Mouse (Mus musculus): ENCODE data around the gene Clrn3.
"Not testable (repeated sequence)": the region's sequence is repeated elsewhere in the genome, so short reads cannot be mapped to it uniquely, and the experiment has no call there.

Clrn3 gene

DNA sequence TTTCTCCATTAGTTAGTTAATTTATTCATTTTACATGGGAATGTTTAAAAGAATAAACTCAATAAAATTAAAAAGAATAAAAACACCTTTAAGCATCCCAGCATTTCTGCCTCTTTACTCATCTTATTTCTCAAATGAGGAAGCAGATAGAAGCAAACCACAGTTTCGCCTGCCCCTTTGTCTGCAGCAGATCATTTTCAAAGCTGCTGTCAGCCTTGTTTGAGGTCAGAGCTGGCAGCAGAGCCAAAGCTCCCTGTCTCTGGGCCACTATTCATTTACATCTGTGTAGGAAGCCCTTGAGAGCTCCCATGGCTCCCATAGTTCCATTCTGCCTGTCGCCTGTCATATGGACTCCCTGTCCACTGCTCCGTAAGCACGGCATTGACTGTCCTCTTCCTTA is 19.9 kb downstream of the Clrn3 start:
- ChIA-PET CTCF (no interaction called here), POLR2A (interaction anchor here in 1 of 4 experiments (1.4 kb wide), 1 partner anchor 12 kb away, joined by 3 read pairs; no protein-coding TSS in a partner anchor)

DNA sequence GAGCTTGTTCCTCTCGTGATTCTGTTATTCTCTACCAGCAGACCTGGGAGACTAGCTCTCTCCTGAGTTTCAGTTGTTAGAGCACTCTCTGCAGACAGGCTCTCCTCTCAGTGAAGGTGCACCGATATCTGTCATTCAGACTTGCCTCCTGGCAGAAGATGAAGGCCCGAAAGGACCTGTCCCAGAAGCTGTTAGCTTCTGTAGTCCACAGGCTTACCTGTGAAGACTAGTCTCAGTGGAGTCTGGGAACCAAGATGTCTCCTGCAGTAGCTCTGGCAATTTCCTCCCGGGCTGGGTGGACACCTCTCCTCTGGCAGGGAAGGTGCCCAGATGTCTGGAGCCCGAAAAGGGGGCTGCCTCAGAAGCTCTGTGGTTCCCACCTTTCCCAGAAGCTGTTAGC is 21.9 kb downstream of the Clrn3 start:
- POLR2A ChIA-PET = not testable (repeated sequence)

DNA sequence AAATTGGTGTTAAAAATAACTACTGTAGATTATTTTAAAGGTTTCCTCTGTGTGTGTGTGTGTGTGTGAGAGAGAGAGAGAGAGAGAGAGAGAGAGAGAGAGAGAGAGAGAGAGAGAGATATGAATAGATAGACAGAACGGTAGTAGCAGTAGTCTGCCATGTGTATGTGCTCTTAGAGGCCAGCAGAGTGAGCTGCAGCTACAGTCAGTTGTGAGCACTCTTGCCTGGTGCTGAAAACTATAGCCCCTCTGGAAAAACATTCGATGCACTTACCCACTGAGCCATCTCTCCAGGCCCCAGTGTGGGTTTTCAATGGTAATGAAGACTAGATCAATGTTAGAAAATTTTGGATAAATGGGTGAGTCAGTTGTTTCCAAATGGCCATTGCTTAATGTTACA is 29.1 kb downstream of the Clrn3 start:
- ChIA-PET CTCF (interaction anchor here in 3 of 4 experiments (0.6 to 1.6 kb wide), 5 partner anchors 35 to 133 kb away, joined by 3 to 4 read pairs (median 3); no protein-coding TSS in a partner anchor), POLR2A (interaction anchor here in 1 of 4 experiments (0.7 kb wide), 1 partner anchor 102 kb away, joined by 4 read pairs; no protein-coding TSS in a partner anchor)

More for the DNA sequence above, 21.9 kb downstream of the Clrn3 start:
- CTCF ChIA-PET = interaction anchor here in 2 of 4 experiments (0.6 to 0.7 kb wide), 2 partner anchors 10 to 515 kb away, joined by 3 read pairs; no protein-coding TSS in a partner anchor

DNA sequence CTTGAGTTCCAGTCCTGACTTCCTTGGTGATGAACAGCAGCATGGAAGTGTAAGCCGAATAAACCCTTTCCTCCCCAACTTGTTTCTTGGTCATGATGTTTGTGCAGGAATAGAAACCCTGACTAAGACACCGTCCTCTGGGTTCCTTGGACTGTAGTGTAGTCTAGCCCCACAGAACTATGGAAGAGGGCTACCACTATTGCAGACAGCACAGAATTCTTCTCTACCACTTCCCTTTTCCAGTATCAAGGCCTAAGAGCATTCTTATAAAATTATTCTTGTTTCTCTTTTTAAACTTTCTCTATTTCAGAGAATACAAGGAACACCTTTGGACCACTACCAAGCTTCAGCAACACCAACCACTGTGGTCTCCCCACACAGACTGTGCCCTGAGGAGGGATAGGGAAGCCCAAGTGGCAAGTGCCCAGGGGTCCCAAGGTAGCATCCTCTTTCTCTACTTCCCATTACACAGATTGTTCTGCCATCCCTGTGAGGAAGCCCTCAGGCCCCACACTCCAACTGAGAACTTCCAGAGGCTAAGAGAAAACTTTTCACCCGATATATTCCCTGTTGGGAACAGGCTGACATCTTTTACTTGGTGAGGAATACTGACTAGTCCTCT is 29.8 kb downstream of the Clrn3 start:
- ChIA-PET POLR2A (no interaction called here), CTCF (interaction anchor here in 3 of 4 experiments (0.6 to 1.6 kb wide), 4 partner anchors 36 to 1557 kb away, joined by 3 to 4 read pairs (median 3); no protein-coding TSS in a partner anchor)

DNA sequence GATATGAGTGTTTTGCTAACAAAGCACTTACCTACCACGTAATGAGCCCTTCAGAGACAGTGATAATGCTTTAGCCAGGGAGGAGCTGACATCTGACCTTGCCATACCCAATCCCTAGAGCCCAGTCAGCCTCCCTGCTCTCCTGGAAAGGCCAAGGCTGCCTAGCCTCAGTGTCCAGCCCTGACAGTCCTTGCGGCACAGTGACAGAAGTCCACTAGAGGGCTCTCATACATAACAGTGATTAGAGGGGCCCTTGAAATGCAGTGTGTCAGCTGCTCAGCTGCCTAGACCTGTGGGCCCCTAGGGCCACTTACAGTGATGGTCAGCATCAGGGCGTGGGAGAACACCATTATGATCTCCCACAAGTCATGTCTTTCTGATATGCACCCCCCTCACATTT is 33.2 kb downstream of the Clrn3 start:
- POLR2A ChIA-PET = no interaction called here
- CTCF ChIA-PET = interaction anchor here in 2 of 4 experiments (1.0 to 2.1 kb wide), 2 partner anchors 129 to 130 kb away, joined by 4 to 8 read pairs; no protein-coding TSS in a partner anchor

DNA sequence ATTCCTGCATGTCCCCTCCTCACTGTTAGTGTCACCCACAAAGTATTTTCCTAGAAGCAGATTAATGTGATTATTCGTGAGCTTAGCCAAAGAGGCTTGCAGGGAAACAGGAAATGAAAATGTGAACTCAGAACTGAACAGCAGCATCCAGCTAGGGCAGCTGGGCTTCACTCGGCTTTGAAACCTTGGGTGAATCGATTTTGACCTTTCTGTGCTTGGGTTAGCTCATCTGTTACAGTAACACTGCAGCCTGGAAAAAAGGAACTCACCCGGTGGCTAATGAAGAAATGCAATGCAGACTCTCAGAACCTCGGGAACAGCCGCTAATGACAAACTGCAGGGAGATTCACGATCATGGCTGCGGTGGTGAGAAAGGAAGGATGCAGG is 38.0 kb downstream of the Clrn3 start:
- ChIA-PET POLR2A (no interaction called here), CTCF (interaction anchor here in 2 of 4 experiments (1.6 to 4.4 kb wide), 3 partner anchors 88 to 141 kb away, joined by 7 to 33 read pairs (median 23); no protein-coding TSS in a partner anchor)

DNA sequence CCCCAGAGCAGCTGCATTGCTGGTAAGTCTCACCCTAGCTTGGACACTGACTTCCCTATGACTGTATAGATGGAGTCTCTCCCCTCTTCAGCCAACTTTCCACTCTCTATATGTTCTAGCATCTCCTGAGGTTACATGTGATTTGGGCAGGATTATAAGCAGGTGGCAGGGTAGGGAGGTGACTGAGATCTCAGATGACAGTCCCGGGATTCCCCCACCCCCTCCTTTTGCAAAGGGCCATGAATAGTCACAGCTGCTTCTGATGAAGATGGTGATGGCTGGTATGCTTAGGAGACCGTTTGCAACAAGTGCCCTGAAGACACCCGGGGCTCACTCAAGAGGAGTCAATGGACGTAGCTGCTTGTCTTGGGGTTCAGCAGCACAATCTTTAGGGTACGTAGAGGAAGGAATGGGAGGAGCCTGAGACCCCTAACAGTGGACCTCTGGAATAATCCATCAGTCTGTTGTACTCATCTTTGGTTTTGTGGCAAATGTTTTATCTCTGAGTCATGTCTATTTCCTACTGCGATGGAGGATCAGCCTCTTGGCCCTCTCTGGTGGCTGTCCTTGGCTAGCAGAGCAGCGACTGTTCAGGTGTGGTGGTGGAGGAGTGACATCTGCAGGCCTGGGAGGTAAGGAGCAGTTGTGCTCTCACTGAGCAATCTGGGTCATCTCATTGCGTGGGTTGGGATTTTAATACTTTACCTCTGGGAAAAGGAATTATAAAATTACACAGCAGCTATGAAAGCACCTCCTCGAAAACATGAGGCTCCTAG is 38.5 kb downstream of the Clrn3 start:
- POLR2A ChIA-PET = no interaction called here
- CTCF ChIA-PET = interaction anchor here in 2 of 4 experiments (1.6 to 4.4 kb wide), 4 partner anchors 87 to 148 kb away, joined by 3 to 33 read pairs (median 15); no protein-coding TSS in a partner anchor

DNA sequence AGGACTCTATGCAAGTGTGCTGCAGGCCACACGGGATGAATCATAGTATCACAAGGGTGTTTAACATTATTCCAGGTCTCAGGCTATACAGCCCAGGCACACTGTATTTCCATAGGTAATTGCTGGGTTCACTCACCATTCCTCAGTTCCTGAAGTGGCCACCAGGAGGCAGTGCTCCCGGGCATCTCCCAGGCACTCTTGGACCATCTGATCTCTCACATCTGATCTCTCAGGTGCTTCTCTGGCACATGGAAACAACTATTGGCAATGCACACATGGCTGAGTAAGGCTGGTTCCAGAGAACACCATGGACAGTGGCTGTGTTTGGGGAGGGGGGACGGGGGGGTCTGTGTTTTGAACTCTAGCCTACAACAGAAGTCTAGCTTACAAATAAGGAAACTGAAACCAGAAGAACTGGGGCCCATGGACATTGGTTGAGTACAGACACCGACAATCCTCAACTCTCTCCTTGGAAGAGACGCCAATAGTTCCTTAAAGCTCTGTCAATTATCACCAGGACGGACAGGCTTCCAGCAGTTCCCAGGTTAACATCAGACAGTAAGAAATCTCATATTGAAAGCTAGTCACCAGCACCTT is 40.1 kb downstream of the Clrn3 start:
- POLR2A ChIA-PET = interaction anchor here in 1 of 4 experiments (1.3 kb wide), 1 partner anchor 86 kb away, joined by 5 read pairs; no protein-coding TSS in a partner anchor
- CTCF ChIA-PET = interaction anchor here (0.5 to 4.4 kb wide), 47 partner anchors 9 to 1239 kb away, joined by 3 to 63 read pairs (median 4); partner anchors contain the start of genes Foxi2 (in 1 of the 4) and Ptpre (in 1 of the 4)

DNA sequence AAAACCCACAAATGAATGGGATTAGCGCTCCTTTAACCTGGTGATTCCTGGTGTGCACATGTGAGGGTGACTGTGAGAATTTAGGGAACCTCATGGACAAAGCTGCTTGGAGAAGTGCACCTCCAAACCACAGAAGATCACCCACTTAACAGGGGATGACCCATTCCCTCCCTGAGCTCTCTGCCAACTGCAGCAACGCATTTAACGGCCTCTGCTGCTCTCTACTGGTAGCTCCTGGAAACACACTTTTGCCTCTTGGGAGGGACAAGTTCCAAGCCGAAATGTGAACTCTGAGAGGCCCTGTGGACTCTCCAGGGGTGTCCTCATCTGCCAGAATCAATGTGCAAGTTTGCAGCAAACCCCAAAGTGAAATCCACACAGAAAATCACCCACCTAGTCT is 41.0 kb downstream of the Clrn3 start:
- ChIA-PET CTCF (interaction anchor here (0.5 to 4.4 kb wide), 72 partner anchors 9 to 1518 kb away, joined by 3 to 63 read pairs (median 4); partner anchors contain the start of genes Ptpre (in 3 of the 4) and Foxi2 (in 1 of the 4)), POLR2A (interaction anchor here in 1 of 4 experiments (0.9 to 1.3 kb wide), 2 partner anchors 77 to 85 kb away, joined by 3 to 5 read pairs; no protein-coding TSS in a partner anchor)

DNA sequence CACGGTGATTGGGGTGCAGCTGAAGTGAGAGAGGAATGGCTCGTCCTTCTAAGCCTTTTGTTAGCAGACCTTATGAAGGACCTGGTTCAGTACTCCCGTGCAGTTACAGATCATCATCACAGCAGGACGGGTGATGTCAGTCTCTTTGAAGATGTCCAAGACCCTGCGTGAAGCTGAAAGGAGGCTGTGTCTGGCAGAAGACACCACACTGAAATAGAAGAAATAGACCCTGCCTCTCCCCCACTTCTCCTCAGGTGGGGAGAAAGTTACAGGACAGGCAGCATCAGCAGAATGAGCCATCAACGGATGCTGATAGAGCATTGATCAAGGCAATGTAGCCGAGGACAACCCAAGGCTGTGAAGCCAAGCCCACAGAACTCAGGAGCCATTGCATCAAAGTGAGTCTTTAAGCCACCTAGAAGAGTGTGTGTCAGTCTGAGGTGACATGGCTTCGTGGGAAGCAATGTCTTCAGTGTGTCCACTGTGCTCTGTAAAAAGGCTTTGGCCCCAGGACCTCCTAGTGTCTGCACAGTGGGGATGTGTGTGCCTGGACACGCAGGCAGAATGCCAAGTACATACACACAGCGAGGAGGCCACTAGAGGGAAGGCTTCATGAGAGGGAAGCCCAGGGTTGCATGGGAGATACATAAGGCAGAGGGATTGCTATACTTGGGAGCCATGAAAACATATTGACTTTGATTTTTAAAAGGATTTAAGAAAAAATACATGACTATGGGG is 41.6 kb downstream of the Clrn3 start:
- ChIA-PET CTCF (interaction anchor here (0.5 to 4.4 kb wide), 72 partner anchors 8 to 1632 kb away, joined by 3 to 63 read pairs (median 4); partner anchors contain the start of genes Ptpre (in 3 of the 4) and Foxi2 (in 1 of the 4)), POLR2A (interaction anchor here in 2 of 4 experiments (0.9 to 2.1 kb wide), 3 partner anchors 76 to 84 kb away, joined by 3 to 6 read pairs (median 5); no protein-coding TSS in a partner anchor)

DNA sequence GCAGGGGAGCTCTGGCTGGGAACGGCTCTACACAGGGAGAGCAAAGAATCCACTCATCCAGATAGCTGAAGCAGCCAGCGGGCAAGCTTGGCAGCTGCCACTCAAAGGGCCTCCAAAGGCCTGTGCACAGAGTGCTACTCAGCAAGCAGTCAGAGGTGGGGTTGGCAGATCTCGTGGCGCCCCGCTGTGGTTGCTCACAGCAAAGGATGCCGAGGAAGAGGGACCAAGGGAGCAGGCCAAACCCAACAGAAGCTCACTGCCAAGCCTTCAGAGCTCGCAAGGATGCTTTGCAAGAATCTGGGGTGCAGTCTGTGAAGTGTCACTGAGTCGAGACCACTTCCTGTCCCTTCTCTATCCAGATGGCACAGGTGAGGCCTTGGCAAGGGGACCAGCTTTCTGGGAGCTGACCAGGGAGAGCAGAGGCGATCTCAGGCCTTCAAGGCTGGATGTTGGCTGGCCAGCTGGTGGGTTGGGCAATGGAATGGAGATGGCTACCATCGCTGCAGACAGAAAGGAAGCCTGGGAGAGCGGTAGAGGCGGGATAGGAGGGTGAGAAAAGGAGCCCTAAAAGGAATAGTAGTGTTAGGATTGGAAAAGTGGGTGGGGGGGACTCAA is 42.6 kb downstream of the Clrn3 start:
- ChIA-PET POLR2A (interaction anchor here in 3 of 4 experiments (0.5 to 2.1 kb wide), 5 partner anchors 10 to 1929 kb away, joined by 3 to 6 read pairs (median 3); no protein-coding TSS in a partner anchor), CTCF (interaction anchor here (0.5 to 3.5 kb wide), 33 partner anchors 23 to 1765 kb away, joined by 3 to 63 read pairs (median 4); partner anchors contain the start of genes Ptpre (in 3 of the 4) and Fam196a (in 1 of the 4))

DNA sequence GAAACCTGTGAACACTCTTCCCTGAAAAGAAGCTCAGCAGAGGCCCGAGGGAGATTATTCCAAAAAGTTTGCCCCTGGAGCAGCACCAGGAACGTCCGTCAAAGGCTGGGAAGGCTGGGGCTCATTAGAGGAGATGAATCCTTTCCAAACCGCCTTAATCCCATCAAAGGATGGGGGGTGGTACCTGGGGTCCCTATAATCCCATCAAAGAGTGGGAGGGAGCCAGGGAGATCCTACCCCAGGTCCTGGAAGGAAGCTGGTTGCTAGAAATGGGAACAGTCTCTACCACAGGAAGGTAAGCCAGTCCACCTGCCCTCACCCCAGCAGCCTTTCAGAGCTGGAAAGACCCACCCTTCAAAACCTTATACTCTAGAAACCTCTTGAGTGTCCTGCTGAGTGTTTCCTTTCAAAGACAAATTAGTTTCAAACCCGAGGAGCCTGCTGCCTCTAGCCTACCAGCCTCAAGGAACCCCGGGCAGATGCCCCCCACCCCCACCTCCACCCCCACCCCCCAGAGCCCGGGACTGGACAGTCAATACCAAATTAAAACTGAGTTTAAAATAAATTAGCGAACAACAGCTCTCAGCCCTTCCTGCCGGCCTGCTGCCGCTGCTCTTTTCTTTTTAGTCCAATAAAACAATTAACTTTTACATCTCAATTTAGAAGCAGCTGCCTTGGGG is 43.2 kb downstream of the Clrn3 start:
- ChIA-PET CTCF (interaction anchor here (0.5 to 3.5 kb wide), 33 partner anchors 22 to 1764 kb away, joined by 3 to 63 read pairs (median 4); partner anchors contain the start of genes Ptpre (in 3 of the 4) and Fam196a (in 1 of the 4)), POLR2A (interaction anchor here (0.5 to 2.1 kb wide), 7 partner anchors 9 to 1930 kb away, joined by 3 to 6 read pairs (median 3); no protein-coding TSS in a partner anchor)

DNA sequence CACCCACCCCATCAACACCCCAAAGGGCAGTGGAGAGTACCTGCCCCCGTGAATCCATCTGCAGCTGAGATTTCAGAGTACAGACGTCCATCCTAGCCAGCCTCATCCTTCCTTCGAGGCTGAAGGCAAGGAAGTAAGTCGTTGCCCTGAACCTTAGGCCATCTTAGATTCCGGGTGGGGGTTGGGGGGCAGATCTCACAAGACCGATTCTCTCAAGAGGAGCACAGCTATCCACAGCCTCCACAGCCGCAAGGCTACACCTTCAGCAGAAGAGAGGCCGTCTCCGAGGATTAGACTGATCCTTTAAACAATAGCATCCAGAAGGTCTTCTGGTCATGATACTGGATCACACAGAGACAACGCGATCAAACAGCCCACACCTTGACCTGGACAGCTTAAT is 44.1 kb downstream of the Clrn3 start:
- ChIA-PET POLR2A (interaction anchor here in 2 of 4 experiments (0.9 to 2.1 kb wide), 2 partner anchors 17 to 82 kb away, joined by 3 to 6 read pairs; no protein-coding TSS in a partner anchor), CTCF (interaction anchor here in 2 of 4 experiments (0.6 kb wide), 2 partner anchors 162 to 1113 kb away, joined by 3 to 4 read pairs; no protein-coding TSS in a partner anchor)

DNA sequence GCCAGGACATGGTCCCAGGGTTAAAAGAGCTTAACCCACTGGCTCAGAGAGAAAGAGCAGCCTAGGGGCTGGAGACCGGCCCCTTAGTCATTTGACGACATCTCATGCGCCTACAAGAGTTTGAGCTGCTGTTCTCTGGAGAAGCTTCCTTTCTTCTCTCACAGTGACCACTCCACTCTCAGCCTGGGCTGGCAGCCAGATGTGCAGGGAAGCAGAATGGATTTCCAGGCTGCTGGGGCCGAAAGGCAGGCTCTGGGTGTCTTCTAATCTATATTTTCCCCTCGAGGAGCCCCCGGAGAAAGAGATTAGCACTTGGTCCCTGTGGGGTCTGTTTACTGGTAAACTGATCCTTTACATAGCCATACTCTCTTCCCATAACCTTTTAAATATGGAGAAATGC is 44.7 kb downstream of the Clrn3 start:
- CTCF ChIA-PET = interaction anchor here in 1 of 4 experiments (0.6 to 1.2 kb wide), 3 partner anchors 81 to 163 kb away, joined by 3 read pairs; no protein-coding TSS in a partner anchor
- POLR2A ChIA-PET = interaction anchor here in 1 of 4 experiments (0.9 kb wide), 1 partner anchor 16 kb away, joined by 3 read pairs; no protein-coding TSS in a partner anchor

DNA sequence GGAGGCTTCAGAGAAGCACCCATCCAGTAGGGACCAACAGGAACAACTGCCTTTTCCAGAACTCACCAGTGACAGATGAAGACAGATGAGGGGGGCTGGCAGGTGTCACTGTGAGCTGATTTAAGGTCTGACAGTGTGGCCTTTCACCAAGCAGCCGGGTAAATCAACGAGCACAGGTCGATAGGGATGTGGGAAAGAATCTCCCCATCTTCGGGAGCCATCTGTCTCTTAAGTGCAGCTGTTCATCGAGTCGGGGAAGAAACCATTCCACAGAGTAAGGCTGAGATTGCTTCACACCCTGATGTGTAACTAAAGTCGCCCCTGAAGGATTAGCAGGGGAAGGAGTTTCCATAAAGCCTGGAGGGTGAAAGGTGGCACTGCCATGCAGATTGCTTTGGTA is 47.3 kb downstream of the Clrn3 start:
- ChIA-PET POLR2A (no interaction called here), CTCF (no interaction called here)

DNA sequence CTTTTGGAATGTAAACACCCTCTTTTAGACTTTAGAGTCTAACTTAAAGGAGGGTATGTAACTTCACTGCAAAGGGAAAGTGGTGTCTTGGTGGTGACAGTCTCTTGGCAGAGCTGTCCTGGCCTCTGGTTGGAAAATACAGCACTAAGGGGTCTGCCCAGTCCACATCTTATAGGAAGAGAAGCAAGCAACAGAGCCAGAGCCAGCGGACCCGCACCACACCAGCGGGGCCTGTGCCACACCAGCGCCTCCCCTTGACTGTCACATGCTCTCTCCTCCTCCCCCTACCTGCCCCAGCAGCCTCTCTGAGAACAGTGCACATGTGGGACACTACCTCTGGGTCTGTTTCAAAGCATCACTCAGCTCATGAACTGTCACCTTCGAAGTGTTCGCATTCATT is 48.5 kb downstream of the Clrn3 start:
- ChIA-PET CTCF (interaction anchor here in 3 of 4 experiments (0.6 to 1.5 kb wide), 7 partner anchors 57 to 520 kb away, joined by 3 to 4 read pairs (median 3); no protein-coding TSS in a partner anchor), POLR2A (no interaction called here)
